Mouse (Mus musculus) kidney, postnatal 25 days (tissue): Measurements from ENCODE around the gene Msx1.

Experiments used
- DNase-seq, 2 experiments: peaks; one replicate each; pipeline ENCODE4 v3.0.0; 2021; ENCODE audit warnings: mixed read lengths in 2 of 2

The Msx1 gene

DNA sequence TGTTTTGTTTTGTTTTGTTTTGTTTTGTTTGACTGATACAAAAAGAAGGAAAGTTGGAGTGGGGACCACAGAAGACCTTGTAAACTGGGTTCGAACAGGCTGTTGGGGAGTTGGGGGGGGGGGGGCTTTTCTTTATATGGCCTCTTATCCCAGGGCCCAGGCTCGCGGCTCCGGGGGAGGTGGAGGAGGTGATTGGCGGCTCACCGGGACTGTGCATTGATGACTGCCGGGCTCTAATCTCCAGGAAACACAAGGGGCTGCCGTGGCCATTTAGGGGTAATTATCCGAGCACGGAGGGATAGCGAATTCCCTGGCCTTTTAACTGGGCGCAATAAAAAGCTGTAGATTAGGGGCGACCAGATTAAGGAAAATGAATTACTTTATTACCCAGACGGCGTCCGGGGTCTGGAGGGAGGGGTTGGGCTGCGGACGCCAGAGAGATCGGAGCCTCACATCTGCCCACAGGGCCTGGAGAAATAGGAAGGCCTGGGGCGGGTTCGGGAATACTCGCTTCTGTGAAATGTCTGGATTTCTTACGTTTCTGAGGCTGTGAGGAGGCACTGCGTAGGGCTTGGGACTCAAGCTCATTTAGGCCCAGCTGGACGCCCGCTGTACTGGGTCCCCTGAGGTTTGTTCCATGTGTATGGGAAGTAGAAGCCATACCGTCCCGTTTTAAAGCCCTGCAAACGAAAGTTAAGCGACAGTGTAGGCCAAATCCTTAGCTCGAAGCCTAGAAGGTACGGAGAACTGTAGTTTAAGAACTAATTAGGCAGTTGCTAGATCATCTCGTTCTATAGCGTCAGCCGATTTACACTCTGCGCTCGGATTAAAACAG lies 1.4 kb upstream of the Msx1 start:
- DNase-seq: no peak

DNA sequence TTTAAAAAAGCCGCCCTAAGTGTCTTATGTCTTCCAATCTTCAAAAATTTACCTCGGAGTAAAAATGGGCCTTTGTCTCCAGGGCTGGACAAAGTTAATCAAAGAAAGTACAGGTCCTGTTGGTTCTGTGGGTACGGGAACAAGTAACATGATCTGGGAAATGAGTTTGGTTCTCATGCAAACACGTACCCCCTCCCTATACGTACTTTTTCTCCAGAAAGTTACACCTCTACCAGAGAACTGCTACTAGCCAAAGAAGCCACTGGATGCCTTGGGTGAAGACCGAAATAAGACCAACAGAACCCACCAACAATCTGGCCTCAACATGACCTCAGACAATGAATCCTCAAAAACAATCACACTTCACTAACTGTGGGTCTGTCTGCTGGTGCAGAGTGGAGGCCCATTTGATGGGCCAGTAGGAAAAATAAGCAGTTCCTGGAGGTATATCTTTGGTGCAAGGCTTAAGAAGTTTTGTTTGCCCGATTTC lies 773 bp upstream of the Msx1 start:
- no peak for DNase-seq

- no peak for DNase-seq
These were observed 492 bp downstream of the Msx1 start for GRCm38 (mm10) chr5:37823721-37824460.

- no peak for DNase-seq
These were observed 1.3 kb downstream of the Msx1 start for GRCm38 (mm10) chr5:37822791-37823720.

GRCm38 (mm10) chr5:37822116-37822707 lies 2.2 kb downstream of the Msx1 start:
- DNase-seq: no peak

GRCm38 (mm10) chr5:37821111-37821601 lies 3.2 kb downstream of the Msx1 start:
- no peak for DNase-seq

DNA sequence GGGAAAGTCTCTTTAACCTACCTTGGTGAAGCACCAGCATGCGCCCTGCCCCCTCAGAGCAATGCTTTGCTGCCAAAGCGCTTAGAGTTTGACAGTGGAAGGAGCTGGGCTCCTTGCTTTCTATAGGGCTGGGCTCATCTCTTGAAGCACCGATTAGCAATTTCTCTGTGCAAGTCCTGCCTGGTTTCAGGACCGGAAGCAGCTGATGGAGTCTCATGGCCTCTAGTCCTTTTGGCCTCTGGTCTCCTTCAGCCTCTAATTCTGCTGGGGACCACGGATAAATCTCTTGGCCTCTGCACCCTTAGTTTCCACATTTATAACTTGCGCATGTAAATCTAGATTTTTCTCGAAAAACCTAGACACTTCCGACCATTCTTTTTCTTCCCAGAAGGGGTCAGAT lies 3.7 kb downstream of the Msx1 start:
- DNase-seq: no peak

GRCm38 (mm10) chr5:37819971-37820370 lies 4.4 kb downstream of the Msx1 start:
- DNase-seq: no peak

DNA sequence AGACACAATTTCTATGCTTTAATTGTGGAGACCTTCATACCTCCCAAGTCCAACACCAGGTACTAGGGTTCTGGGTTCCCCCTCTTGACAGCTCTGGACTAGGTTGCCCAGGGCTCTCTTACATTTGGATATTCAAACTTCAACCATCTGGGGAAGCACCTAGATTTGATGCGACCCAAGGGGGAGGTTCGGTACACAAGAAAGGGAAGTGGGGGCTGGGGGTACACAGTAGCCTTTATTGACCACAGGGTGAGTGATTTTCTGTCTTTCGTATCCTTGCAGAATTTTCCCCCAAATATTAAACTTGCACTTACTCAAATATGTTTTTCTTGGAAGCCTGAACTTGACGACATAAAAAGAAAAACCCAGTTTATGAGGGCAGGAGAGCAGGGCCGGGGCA lies 4.8 kb downstream of the Msx1 start:
- no peak for DNase-seq

- no peak for DNase-seq
These were observed 5.7 kb downstream of the Msx1 start for GRCm38 (mm10) chr5:37818533-37819215.

DNA sequence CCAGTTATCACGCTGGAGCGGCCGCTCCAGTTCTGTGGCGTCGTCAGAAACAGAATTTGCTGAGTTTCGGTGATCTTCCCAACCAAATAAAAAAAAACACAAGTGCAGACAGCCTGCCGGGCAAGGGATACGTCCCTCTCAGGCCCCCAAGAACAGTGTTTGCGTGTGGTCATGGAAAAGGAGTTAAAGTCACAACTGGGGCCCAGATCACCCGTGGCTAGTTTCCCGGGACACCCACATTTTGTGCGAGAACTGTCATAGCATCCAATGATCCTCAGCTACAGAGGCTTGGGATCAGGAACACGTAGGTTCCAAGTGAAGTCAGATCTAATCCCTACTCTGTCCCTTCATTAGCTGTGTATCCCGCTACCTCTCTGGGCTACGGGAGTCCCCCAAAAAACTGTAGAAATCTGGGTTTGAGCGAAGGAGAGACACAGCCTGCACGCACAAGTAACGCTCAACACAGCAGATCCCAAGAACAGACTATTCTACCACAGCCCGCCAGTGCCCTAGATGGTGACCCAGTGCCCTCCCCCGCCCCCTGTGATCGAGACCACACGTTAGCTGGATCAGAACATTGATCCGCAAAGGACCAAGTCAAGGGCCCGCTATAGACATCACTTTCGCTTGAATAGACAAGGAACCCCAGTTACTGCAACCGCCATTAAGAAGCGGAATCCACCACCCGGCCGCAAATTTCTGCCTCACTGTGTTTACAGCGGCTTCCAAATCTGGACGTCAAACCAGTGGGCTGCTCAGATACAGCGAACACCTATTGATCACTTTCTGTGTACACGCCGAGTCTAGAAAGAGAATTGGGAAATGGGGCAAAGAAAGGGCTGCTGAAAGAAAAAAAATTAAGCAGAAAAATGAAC lies 6.5 kb downstream of the Msx1 start:
- no peak for DNase-seq

- DNase-seq: peak in 1 of 2 experiments; percentile 7
These were observed 7.3 kb downstream of the Msx1 start for GRCm38 (mm10) chr5:37816907-37817657.

DNA sequence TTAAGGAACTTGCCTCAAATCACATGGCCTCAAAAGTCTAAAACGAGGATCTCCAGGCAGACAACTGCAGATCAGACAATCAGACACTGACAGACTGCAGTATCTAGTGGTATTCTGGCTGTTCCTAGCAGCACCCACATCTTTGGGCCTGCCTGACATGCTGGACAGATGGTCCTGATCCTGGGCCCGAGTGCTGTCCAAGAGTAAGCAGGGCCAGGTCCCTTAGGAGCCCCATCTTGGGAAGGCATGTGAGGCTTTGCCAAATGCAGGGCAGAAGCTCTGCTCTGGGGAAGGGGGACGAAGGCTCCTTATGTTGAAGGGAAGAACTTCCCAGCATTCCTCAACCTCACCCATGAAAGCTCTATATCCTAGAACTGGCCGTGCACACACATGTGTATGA lies 8.5 kb downstream of the Msx1 start:
- no peak for DNase-seq

GRCm38 (mm10) chr5:37814169-37814568 lies 10.2 kb downstream of the Msx1 start:
- DNase-seq: peak in 1 of 2 experiments; percentile 5

- DNase-seq: no peak
These were observed 19.1 kb downstream of the Msx1 start for GRCm38 (mm10) chr5:37805291-37805690.

DNA sequence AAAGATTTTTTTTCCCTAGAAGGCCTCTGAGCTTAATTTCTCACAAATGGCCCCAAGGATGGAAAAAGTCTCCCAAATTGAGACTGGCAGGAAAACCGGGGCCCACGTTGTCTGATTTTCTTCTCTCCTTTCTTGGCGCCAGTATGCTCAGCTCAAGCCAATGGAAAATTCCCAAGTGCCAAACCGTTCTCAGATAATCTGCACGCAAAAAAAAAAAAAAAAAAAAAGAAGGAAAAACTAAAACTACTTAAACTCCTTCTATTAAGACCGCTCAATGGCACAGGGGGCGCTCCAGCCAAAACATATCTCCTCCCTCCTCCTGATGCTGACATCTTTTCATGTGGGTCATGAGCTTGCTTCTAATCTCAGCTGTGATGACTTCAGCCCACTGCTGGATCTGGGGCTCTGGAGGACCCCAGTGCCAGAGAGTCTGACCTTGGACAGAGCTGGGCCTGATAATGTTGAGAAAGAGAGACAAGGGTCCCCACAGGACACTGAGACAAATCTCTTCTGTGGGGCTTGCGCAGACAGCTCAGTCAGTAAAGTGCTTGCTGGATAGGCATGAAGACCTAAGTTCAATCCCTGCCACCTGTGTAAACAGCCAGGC lies 19.8 kb downstream of the Msx1 start:
- no peak for DNase-seq

GRCm38 (mm10) chr5:37797251-37797650 lies 27.1 kb downstream of the Msx1 start:
- DNase-seq: no peak

- DNase-seq: no peak
These were observed 27.6 kb downstream of the Msx1 start for GRCm38 (mm10) chr5:37796751-37797150.

DNA sequence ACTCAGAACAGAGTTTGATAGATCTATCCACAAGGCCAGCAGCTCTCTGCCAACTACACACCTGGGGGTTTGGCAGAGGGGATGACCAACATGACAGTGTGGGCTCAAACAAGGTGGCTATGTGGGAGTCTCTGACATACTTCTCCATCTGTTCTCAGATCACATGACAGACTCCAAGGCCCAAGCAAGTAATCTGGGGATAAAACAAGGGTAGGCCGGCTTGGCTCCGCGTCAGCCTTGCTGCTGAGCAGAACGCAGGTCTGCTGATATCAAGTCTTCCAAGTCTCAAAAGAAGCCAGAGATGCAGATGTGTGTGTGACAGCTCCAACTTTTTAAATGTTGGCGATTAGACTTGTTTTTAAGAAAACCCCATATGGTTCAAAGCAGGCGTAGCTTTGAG lies 28.7 kb downstream of the Msx1 start:
- DNase-seq: no peak
